Mouse (Mus musculus) kidney, postnatal 0 days (tissue): ENCODE measurements around the gene Gstt2. TPM values are rescaled to one million over a fixed set of nuclear protein-coding genes. Genes with fewer than 3 reads are reported as not detected.

Source experiments
- ATAC-seq: fragments of 200-750 bp; cut with Nextera tagmentation; replicated peaks from 2 replicates; pipeline ENCODE4 v1.8.0; 2017; ENCODE audit warnings: low read depth, moderate number of reproducible peaks, moderate TSS enrichment, moderate library complexity; ENCODE audit not compliant: low FRiP score
- DNase-seq: peaks from one replicate; pipeline ENCODE4 v3.0.0-alpha.2; 2016; ENCODE audit warnings: low spot score
- H3K27ac ChIP-seq: fragments of 300-500 bp; sonication (generic); 2 replicates; pipeline ENCODE4 v1.5.1; 2014; ENCODE audit warnings: mild to moderate bottlenecking
- H3K27me3 ChIP-seq: fragments of 300-500 bp; sonication (generic); 2 replicates; pipeline ENCODE4 v1.6.1; 2014; ENCODE audit warnings: low read length, mixed read lengths; ENCODE audit not compliant: insufficient read depth
- H3K36me3 ChIP-seq: fragments of 300-500 bp; sonication (generic); 2 replicates; pipeline ENCODE4 v1.6.1; 2014; ENCODE audit warnings: low read length, mixed read lengths; ENCODE audit not compliant: insufficient read depth
- H3K4me1 ChIP-seq: fragments of 300-500 bp; sonication (generic); replicated peaks from 2 replicates; pipeline ENCODE4 v1.6.1; 2014; ENCODE audit warnings: antibody characterized with exemption, low read length, mixed read lengths; ENCODE audit not compliant: insufficient read depth
- H3K4me2 ChIP-seq: fragments of 300-500 bp; sonication (generic); 2 replicates; pipeline ENCODE4 v1.6.1; 2014; ENCODE audit warnings: mild to moderate bottlenecking, low read length, moderate library complexity, mixed read lengths
- H3K4me3 ChIP-seq: fragments of 300-500 bp; sonication (generic); replicated peaks from 2 replicates; pipeline ENCODE4 v1.5.1; 2014; ENCODE audit warnings: low read depth, low read length
- H3K9ac ChIP-seq: fragments of 300-500 bp; sonication (generic); 2 replicates; pipeline ENCODE4 v1.6.1; 2014; ENCODE audit warnings: low read depth, low read length
- H3K9me3 ChIP-seq: fragments of 300-500 bp; sonication (generic); replicated peaks from 2 replicates; pipeline ENCODE4 v1.6.1; 2016; ENCODE audit warnings: low read length, inconsistent platforms, mixed read lengths
- CTCF ChIP-seq: IDR thresholded peaks from 2 replicates; pipeline ENCODE4 v1.5.1; 2016; ENCODE audit warnings: antibody characterized with exemption, low read depth, mild to moderate bottlenecking, moderate library complexity
- WGBS: fragments of 180-500 bp; shearing (Covaris S2); extraction: QIAGEN DNeasy Blood & Tissue Kit; methylation state at CpG from one replicate; pipeline ENCODE4 v1.1.7; 2014; 5-methylcytosine and 5-hydroxymethylcytosine counted together
- polyA plus RNA-seq: library from polyadenylated mRNA; unstranded; fragments of >200 nt; fragmentation: Nextera tagmentation; extraction: Ambion mirVana; gene quantifications from 2 replicates; pipeline ENCODE4 v1.2.1, GENCODE M21; 2015

Gstt2 gene
- polyA plus RNA-seq, 1 experiment from 2014 or later: 125 TPM

GRCm38 (mm10) chr10:75797619-75798175, 39.5 kb downstream of the Gstt2 start:
- peak; percentile 50 for DNase-seq
- no peaks in the 10 kb centered on the region for H3K9me3 ChIP-seq
- H3K36me3 ChIP-seq: no peaks in the 10 kb centered on the region
- H3K4me2 ChIP-seq: peak overlapping the region; percentile 93
- no peak for TF ChIP-seq CTCF
- H3K9ac ChIP-seq: peak overlapping the region; percentile 49
- ATAC-seq: no peak
- no peaks in the 10 kb centered on the region; the same call in 1 of the 2 replicates for H3K4me1 ChIP-seq
- 2% methylated on average over 12 of the region's 12 CpGs for WGBS
- H3K27ac ChIP-seq: no peak overlapping the region
- peak overlapping the region; percentile 45 for H3K4me3 ChIP-seq
- H3K27me3 ChIP-seq: no peaks in the 10 kb centered on the region

DNA sequence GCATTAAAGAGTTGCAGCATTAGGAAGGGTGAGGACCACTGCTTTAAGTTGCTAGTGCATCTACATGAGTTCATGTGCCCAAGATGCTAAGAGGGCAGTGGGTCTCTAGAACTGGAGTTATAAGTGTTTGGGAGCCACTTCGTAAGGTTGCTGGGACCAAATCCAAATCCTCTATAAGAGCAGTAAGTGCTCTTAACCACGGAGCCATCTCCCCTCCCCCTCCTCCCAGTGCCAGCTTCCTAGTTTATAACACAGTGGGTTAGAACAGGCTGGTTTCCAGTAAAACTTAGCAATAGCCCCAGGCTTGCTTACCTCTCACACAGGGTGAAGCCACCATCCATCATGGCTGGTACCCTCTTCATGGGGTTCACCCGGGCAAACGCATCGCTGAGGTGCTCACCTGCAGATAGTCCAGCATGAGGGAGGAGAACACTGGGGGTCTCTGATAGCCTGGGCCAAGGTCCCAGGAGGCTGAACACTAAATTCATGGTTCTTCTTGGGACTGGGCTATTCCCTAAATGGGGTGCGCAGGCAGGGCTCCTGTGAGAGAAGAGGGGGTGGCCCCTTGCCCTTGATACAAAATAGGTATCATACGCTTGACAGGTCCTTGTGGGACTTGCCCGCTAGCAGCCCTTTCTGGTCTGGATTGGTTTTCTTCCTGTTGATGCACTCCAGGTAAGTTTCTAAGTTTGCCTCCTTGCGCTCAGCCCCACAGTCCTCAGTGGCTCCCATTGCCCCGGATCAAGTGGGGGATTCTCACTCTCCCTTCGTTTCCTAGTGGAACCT, 40.3 kb downstream of the Gstt2 start:
- H3K9ac ChIP-seq: peak overlapping the region; percentile 49
- no peak for ATAC-seq
- peak overlapping the region; percentile 93 for H3K4me2 ChIP-seq
- DNase-seq: no peak
- no peaks in the 10 kb centered on the region for H3K27me3 ChIP-seq
- no peaks in the 10 kb centered on the region; the same call in 1 of the 2 replicates for H3K4me1 ChIP-seq
- H3K4me3 ChIP-seq: peak overlapping the region; percentile 45
- H3K27ac ChIP-seq: no peak overlapping the region
- H3K9me3 ChIP-seq: no peaks in the 10 kb centered on the region
- WGBS: 45% methylated on average over 11 of the region's 11 CpGs
- H3K36me3 ChIP-seq: no peaks in the 10 kb centered on the region
- no peak for TF ChIP-seq CTCF

DNA sequence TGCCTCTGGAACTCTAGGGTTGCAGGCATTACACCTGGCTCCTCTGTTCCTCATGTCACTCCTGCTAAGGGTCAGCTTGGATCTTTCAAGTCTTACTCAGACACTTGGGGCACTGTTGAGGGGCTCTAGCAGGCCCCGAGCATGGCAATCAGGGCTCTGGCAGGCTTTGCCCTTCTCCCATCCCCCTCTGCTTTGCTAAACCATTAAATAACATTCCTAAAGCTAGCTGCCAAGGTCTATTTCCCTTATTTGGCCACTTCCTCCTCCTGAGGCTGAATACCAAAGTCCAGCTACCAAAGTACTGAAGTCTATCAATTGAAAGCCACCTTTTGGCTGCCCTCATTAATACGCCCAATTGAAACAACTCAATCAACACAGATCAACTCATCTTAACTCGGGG, 42.3 kb downstream of the Gstt2 start:
- DNase-seq (peak; percentile 74), ATAC-seq (peak; percentile 76; the same call in 1 of the 2 replicates)
- H3K27me3 ChIP-seq: no peaks in the 10 kb centered on the region
- H3K4me1 ChIP-seq: no peaks in the 10 kb centered on the region; the same call in 1 of the 2 replicates
- no peak overlapping the region for H3K4me2 ChIP-seq
- H3K27ac ChIP-seq: peak overlapping the region; percentile 65; the same call in 1 of the 2 replicates
- no peaks in the 10 kb centered on the region for H3K9me3 ChIP-seq
- 36% methylated on average over 3 of the region's 3 CpGs for WGBS
- H3K36me3 ChIP-seq: no peaks in the 10 kb centered on the region
- TF ChIP-seq CTCF: peak; percentile 28; the same call in 1 of the 2 replicates
- no peak overlapping the region for H3K4me3 ChIP-seq
- H3K9ac ChIP-seq: no peak overlapping the region

DNA sequence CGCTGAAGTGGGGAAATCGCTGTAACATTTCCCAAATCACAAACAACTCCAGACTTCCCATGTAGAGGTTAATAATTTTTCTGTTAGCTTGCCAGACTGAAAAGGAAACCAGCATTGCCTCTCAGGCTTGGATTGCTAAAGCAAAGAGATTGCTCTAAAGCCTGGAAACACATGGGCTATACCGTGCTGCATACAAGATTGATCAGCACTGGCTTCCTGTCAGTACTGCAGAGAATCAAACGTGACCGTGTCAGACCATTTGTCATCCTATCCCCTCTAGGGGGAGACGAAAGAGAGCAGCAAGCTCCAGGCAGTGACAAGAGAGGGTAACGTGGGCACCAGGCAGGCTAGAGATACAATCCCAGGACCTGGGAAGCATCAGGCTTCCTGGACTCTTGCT, 46.5 kb downstream of the Gstt2 start:
- no peak overlapping the region for H3K27ac ChIP-seq
- no peaks in the 10 kb centered on the region for H3K27me3 ChIP-seq
- peak; percentile 17 for DNase-seq
- H3K4me2 ChIP-seq: no peak overlapping the region
- H3K9ac ChIP-seq: no peak overlapping the region
- WGBS: 11% methylated on average over 7 of the region's 7 CpGs
- H3K9me3 ChIP-seq: no peaks in the 10 kb centered on the region
- H3K4me3 ChIP-seq: no peak overlapping the region
- peak; percentile 25; the same call in 1 of the 2 replicates for TF ChIP-seq CTCF
- no peaks in the 10 kb centered on the region; the same call in 1 of the 2 replicates for H3K4me1 ChIP-seq
- ATAC-seq: no peak
- H3K36me3 ChIP-seq: no peaks in the 10 kb centered on the region

DNA sequence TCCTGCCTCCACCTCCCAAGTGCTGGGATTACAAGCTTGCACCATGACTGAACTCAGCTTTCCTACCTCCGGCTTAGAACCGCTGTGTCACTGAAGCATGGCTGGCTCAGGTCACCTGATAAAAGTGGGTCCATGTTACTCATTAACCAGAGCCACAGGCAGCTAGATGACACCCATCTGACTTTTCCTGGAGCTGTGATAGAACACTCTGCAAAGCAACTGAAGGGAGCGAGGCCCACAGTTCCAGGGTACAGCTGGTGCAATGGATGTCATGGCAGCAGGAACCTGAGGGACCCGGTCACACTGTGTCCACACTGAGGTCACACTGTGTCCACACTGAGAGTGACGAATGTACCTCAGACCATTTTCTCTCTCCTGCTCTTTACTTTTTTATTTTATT, 47.4 kb downstream of the Gstt2 start:
- ATAC-seq (peak; percentile 78), DNase-seq (peak; percentile 26)
- Histone ChIP-seq H3K9ac (no peak overlapping the region), H3K36me3 (no peaks in the 10 kb centered on the region), H3K9me3 (no peaks in the 10 kb centered on the region), H3K4me3 (no peak overlapping the region), H3K4me1 (no peaks in the 10 kb centered on the region), H3K27ac (no peak overlapping the region), H3K4me2 (no peak overlapping the region), H3K27me3 (no peaks in the 10 kb centered on the region)
- WGBS: 68% methylated on average over 5 of the region's 5 CpGs
- TF ChIP-seq CTCF: no peak

DNA sequence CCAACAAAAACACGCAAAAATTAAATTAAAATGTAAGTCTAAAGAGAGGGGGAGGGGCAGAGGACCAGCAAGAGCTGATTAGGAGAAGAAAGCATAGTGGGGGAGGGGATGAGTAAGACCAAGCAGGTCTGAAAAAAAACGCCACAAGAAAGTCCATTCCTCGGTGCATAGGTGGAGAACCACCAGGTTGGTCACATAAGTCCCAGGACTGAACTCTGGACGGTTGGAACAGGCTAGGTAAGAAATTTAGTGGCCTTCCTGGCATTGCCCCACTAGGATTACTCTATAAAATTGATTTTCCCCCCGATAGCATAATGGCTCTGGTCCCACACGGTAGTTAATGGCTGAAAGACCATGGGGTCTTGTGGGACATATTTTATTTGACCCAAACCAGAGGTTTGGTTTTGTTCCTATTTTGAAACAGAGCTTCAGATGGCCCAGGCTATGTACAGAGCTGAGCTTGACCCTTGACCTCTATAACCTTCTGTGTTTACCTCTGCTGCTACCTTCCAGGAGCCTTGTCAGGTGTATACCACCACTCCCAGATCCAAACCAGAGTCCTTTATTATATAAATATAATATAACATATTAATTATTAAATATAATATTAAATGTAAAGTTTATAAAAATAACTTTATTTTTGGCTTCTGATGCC, 48.0 kb downstream of the Gstt2 start:
- WGBS: 86% methylated on average over 6 of the region's 6 CpGs
- Histone ChIP-seq H3K4me3 (no peak overlapping the region), H3K9ac (no peak overlapping the region), H3K4me1 (no peaks in the 10 kb centered on the region), H3K27me3 (no peaks in the 10 kb centered on the region), H3K36me3 (no peaks in the 10 kb centered on the region), H3K4me2 (no peak overlapping the region), H3K9me3 (no peaks in the 10 kb centered on the region), H3K27ac (no peak overlapping the region)
- ATAC-seq: no peak
- no peak for TF ChIP-seq CTCF
- no peak for DNase-seq
